Mouse (Mus musculus) right cerebral cortex, adult 2 months (tissue): ENCODE results near the gene Gpr156.

Experiments
- DNase-seq, 2 experiments: peaks; one replicate each; pipeline ENCODE4 v3.0.0; 2021 to 2022; ENCODE audit warnings: low spot score in 2 of 2

Gene Gpr156

GRCm38 (mm10) chr16:37916138-37916817 is at the start of gene Gpr156:
Gene Gpr156, plus strand, starts transcription at chr16:37916496.
- DNase-seq: peak; percentile 34 to 41

- peak; percentile 81 to 84 for DNase-seq
Measured at GRCm38 (mm10) chr16:37867791-37868505, 48.3 kb upstream of the Gpr156 start, which contains the start of gene Lrrc58. Gene Lrrc58, plus strand, starts transcription at chr16:37868389.

GRCm38 (mm10) chr16:37868506-37869469 is 47.5 kb upstream of the Gpr156 start:
- peak; percentile 39 to 67 for DNase-seq

- DNase-seq: no peak
Measured at GRCm38 (mm10) chr16:37869470-37870231, 46.6 kb upstream of the Gpr156 start.

- DNase-seq: peak; percentile 23 to 38
Measured at GRCm38 (mm10) chr16:37871112-37871715, 45.1 kb upstream of the Gpr156 start.

GRCm38 (mm10) chr16:37874501-37875235 is 41.6 kb upstream of the Gpr156 start:
- no peak for DNase-seq

- DNase-seq: no peak
Measured at GRCm38 (mm10) chr16:37877406-37877805, 38.9 kb upstream of the Gpr156 start.

- DNase-seq: no peak
Measured at GRCm38 (mm10) chr16:37878951-37879505, 37.3 kb upstream of the Gpr156 start.

GRCm38 (mm10) chr16:37879750-37880419 is 36.4 kb upstream of the Gpr156 start:
- DNase-seq: no peak

GRCm38 (mm10) chr16:37881168-37881567 is 35.1 kb upstream of the Gpr156 start:
- peak in 1 of 2 experiments; percentile 19 for DNase-seq

- no peak for DNase-seq
Measured at GRCm38 (mm10) chr16:37888986-37889385, 27.3 kb upstream of the Gpr156 start.

GRCm38 (mm10) chr16:37892667-37893066 is 23.6 kb upstream of the Gpr156 start:
- no peak for DNase-seq

- DNase-seq: no peak
Measured at GRCm38 (mm10) chr16:37893381-37893780, 22.9 kb upstream of the Gpr156 start.

- DNase-seq: no peak
Measured at GRCm38 (mm10) chr16:37893942-37894341, 22.4 kb upstream of the Gpr156 start.

- no peak for DNase-seq
Measured at GRCm38 (mm10) chr16:37898790-37899189, 17.5 kb upstream of the Gpr156 start.

GRCm38 (mm10) chr16:37899357-37899756 is 16.9 kb upstream of the Gpr156 start:
- DNase-seq: no peak

- DNase-seq: no peak
Measured at GRCm38 (mm10) chr16:37901318-37901717, 15.0 kb upstream of the Gpr156 start.

- DNase-seq: no peak
Measured at GRCm38 (mm10) chr16:37906456-37906855, 9.8 kb upstream of the Gpr156 start.

GRCm38 (mm10) chr16:37911086-37911485 is 5.2 kb upstream of the Gpr156 start:
- DNase-seq: no peak
